Mouse (Mus musculus) liver, adult (tissue): ENCODE data around the gene Fbxo9.

Experiments used
- GATA4 ChIP-seq: IDR thresholded peaks from 2 replicates; pipeline ENCODE4 v1.6.1; 2014; ENCODE audit warnings: mild to moderate bottlenecking, low read length; ENCODE audit not compliant: insufficient replicate concordance

The Fbxo9 gene

DNA sequence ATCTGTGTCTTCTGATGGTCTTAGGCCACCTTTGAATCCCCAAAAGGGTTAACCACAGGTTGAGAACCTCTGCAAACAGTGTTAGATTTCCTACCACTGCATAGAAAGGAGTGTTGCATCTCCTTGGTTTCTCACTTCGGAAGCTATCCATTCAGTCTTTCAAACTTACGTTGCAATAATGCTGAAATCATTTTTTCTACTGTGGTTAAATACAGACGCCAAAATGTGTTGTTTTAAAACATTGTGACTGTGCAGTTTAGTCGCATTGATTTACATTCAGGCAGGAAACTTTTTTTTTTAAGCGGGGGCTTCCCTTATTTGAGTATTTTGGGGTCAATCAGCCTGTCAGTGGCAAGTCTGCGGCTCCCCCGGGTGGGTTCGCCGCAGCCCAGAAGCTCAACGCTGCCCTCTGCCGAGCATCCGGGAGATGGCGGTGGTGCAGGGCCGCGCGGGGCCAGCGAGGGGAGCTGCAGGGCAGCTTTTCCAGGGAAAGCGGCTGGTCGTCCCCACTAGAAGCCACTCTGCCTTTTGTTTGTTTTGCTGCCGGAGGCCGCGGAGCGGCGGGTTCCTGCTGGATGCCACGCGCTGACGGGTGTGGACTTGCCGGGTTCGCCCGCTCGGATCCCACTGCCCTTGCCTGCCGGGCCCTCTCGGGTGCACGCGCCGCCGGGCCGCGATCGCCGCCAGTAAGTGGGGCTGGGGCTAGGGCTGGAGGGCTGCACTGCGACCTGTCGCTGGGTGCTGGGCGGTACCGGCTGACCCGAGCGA lies 4.1 kb upstream of the Fbxo9 start:
- TF ChIP-seq GATA4 = no peak; the same call in 1 of the 2 replicates

DNA sequence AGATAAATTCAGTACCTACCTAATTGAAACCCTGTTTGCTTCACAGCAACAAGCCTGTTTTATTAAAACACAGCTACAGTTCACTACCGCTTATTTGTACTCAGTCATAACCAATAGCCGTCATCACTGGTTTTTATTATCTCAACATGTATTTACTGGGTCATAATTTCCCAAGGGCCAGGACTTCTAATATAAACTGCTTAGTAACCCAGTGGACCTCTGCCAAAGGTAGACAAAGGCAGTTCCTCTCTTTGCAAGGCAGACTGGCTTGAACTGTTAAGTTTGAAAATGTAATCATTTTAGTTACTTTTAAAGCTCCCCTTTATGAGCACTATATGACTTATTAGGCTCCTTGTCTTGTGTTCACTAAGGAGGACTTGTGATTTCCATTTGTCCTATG lies 2.6 kb upstream of the Fbxo9 start:
- TF ChIP-seq GATA4 = no peak

DNA sequence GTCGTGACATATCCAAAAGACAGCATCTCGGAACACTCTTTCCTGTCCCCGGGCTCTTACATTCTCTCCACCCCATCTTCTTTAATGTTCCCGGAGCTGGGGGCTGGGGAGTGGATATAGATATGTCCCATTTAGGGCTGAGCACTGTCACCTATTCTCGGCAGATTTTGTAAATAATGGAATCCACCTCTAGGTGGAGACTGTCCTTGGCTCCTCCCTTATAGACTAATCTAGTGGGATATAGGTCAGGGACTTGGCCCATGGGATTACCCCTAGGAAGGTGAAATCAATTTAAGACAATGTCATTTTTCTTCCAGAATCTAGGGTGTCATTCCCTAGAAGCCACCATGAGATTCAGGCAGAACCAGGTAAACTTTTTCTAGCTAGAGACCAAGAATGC lies 791 bp upstream of the Fbxo9 start:
- no peak for TF ChIP-seq GATA4

DNA sequence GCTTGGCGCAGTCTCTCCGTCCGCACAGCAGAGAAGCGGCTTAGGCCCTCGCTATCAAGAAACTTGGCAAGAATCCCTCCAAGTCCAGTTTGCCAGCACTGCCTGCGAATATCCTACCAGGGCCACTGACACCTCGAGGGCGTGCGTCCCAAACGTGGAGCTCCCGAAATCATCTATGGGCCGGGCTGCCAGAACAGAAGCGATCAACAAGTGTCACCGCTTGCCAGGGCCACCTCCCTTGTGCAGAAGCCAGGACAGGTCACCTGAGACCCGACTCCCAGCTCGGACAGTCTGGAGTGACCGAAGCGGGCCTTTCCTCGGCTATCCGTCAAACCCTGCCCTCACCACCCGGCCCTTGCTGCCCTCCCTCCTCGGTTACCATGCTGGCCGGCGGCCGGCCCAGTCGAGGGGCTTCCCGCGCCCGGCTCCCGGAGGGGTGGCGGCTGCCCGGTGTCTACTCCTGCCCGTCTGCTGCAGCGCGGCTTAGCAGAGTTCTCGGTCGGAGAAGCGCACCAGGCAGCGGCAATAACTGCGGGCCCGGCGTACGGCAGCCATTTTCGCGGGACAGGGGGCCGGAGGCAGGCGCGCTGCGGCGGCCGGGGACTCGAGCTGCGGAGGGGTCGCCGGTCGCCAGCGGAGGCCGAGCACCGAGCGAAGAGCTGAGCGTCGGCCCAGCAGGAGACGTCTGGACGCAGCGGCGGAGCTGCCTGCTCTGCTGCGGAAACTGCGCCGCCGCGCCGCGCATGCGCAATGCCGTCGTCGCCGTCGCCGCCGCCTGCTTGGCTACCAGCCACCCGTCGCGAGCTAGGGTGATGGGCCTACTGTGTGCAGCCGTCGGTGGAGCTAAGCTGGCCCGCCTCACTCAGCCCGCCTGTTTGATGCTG lies 711 bp downstream of the Fbxo9 start:
- peak; percentile 35; the same call in 1 of the 2 replicates for TF ChIP-seq GATA4

DNA sequence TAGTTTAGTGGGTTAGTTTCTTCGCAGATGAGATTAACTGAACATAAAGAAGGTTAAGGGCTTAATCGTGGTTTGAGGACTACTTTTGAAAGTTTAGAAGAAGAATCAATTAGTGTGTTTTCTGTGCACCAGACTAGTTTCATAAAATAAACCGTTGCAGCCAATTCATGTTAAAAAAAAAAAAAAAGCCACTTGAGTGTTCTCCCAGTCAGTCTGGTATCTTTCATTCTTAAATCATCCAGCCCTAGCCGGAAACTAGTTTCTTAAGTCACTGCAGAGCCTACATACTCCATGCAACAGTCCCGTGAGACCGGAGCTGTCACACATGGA lies 1.3 kb downstream of the Fbxo9 start:
- no peak for TF ChIP-seq GATA4

DNA sequence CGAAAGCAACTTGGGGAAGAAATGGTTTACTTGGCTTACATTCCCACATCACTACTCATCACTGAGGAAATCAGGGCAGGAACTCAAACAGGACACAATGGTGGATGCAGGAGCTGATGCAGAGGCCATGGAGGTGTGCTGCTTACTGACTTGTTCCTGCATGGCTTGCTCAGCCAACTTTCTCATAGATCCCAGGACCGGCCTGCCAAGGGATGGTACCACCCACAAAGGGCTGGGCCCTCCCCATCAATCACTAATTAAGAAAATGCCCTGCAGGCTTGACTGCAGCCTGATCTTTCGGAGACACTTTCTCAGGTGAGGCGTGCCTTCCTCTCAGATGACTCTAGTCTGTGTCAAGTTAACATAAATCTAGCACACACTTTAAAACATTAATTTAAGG lies 2.0 kb downstream of the Fbxo9 start:
- no peak for TF ChIP-seq GATA4

DNA sequence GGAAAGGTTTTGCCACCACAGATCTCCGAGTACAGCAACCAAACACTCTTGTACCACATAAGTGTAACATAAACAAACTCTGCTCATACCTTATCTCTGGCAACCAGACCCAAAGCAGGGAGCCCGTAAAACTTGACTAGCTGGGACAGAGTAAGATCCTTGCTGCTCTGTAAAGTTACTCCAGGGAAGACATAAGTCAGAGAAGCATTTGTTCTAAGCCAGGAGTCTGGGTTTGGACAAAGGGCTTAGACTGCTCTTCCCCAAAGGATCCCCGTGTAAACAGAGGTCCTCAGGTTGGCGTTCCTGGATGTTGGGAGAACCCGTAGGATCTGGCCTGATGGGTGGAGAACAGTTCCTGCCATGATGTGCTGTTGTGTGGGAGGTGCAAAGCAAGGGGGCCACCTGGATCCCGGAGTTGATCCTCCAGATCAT lies 3.3 kb downstream of the Fbxo9 start:
- no peak for TF ChIP-seq GATA4

DNA sequence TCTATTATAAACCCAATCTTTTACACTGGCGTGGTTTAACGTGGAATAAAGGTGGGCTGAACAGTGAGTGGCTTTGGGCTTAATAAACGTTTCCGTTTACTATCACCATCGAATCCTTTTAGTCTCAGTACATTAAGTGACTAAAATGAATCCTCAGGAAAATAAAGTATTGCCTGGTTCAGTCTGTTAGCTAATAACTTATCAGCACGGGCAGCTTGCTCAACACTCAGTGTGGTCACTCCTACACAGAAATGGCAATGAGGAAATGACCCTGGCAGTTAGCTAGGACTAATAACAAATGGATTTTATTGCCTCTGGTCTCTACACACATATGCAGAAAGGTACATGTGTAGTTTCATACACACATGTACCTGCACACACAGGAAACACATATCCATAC lies 3.9 kb downstream of the Fbxo9 start:
- TF ChIP-seq GATA4 = peak; percentile 55; the same call in 1 of the 2 replicates

DNA sequence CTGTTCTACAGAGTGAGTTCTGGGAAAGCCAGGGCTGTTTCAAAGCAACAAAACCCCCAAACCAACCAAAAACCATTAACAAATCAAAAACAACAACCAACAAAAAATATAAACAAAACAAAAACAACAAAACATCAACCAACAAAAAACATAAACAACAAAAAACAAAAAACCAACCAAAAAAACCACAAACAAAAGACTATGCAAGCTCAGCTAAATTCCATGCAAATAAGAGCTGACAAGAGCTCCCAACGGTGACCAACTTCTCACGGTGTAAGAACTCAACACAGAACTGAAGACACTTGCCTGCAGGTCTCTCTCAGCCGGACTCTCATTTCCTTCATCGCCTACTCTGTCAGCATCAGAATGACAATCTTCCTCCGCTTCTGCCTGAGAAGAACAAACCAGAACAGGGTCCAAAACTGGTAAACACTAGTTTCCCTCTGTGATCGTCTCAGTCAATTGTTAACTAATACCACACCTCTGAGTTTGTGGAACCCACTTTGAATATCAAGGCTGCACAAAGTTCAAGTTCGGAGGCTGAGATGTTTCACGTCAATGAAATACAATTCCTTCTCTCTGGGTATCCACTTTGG lies 4.8 kb downstream of the Fbxo9 start:
- no peak for TF ChIP-seq GATA4

DNA sequence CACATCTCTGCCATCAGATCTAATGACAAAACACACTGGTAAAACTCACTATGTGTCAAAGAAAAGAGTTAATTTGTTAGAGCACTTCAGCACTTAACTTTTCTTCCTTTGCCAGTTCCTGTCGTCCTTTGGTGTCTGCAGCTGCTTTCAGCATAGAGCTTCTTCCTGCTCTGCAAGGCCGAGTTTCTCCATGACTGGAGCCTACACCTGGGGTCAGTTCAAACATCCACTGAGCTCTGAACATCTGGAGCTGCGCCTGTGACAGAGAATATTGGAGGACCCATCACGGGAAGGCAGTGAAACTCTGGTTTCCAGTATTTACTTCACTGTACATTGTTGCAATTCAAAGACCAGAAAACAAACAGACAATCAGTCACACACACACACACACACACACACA lies 7.4 kb downstream of the Fbxo9 start:
- no peak for TF ChIP-seq GATA4

DNA sequence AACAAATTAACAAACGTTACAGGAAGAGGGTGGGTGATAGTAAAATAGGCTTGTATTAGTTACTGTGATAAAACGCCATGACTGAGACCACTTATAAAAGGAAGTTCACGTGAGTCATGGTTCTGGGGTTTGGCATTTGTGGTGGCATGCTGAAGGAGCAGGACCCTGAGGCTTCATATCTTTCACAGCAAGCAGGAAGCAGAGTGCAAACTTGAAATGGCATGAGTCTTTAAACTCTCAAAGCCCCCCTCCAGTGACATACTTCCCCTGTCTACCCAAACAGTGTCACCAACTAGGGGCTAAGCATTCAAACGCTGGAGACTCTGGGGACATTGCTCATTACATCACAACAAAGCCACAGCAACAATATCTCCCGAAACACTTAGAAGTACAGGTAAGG lies 7.9 kb downstream of the Fbxo9 start:
- TF ChIP-seq GATA4 = no peak

DNA sequence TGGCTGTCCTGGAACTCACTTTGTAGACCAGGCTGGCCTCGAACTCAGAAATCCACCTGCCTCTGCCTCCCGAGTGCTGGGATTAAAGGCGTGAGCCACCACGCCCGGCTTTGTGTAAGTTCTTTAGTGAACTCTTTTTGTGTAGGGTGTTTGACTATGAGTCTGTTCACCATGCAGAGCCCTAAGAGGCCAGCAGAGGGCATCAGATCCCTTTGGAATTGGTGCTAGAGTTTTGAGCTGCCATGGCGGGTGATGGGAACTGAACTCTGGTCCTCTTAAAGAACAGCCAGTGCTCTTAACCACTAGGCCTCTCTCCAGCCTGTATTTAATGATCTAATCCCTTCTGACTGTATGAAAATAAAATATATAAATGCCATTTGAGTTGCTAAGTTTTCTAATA lies 12.5 kb downstream of the Fbxo9 start:
- no peak for TF ChIP-seq GATA4

DNA sequence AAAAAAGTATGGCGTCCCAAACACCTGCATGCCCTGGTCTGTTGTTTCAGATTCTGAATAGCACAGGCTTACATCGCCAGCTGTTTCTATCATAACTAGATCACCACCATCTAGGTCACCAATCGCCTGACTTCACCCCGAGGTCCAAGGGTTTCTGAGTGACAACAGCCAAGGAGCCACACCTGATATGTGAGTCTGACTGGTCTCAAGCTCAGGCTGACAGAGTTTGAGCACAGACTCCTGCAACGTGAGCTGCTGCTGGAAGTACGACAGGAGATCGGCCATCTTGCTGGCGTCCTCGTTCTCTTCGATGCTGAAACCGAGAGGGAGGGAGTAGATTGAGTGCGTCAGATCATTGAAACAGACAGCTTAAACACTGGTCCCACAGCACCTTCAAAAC lies 13.2 kb downstream of the Fbxo9 start:
- no peak for TF ChIP-seq GATA4

DNA sequence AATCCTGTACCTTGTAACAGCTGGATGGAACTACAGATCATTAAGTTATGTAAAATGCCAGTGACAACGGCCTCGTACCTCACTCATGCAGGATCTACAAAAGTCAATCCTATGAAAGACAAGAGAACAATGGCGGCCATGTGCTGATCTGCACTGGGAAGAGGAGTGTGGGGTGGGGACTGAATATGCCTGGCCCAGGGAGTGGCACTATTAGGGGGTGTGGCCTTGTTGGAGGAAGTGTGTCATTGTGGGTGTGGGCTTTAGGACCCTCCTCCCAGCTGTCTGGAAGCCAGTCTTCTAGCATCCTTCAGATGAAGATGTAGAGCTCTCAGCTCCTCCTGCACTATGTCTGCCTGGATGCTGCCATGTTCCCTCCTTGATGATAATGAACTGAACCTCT lies 18.3 kb downstream of the Fbxo9 start:
- TF ChIP-seq GATA4 = no peak

DNA sequence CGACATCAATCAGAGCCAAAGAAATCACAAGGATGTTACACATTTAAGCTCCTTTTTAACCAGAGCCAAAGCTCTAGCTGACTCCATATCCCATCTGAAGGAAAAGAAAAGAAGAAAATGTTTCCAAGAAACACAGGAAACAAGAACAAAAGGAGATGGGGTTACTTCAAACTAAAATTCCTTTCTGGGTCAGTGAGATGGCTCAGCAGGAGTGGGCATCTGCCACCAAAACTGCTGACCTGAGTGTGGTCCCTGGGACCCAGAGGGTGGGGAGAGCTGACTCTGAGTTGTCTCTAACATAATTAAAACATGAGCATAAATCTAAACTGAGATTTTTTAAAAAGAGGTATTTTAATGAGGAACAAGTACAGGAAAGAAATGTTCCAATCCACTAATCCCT lies 19.0 kb downstream of the Fbxo9 start:
- TF ChIP-seq GATA4 = no peak

DNA sequence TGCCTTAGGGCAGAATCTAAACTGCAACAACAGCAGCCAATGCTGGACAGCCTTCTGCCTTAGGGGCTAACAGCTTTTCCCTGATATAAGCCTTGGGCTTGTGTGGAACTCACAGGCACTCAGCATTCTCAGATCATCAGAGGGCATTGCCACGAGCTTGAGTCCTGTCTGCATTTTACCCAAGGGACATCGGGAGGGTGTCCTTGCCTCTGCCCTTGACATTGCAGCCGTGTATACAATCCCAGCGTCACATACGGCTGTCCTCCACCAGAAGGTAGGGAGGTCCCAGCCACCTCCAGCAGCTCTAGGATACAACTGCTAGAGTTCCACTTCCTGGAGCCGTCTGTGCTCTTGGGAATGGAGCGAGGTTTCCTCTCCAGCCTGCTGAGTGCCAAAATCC lies 19.9 kb downstream of the Fbxo9 start:
- no peak for TF ChIP-seq GATA4
